Mouse (Mus musculus) heart, adult 8-10 months (tissue): ENCODE measurements at regions not wholly inside any gene's neighbourhood (a gene's known extent, or its start where the extent isn't known, plus 50 kb on each side); places are given as distances from the start of the nearest gene placed in this dataset.
A peak's percentile ranks its signal among the peaks of the same experiment; 100 is the strongest.

Experiments
- DNase-seq: peaks from one replicate; pipeline ENCODE4 v3.0.0; 2022; ENCODE audit warnings: low spot score

- no peak for DNase-seq
Measured at GRCm38 (mm10) chr3:105130228-105130627, 63.6 kb downstream of the 4930564D02Rik start.

- no peak for DNase-seq
Measured at GRCm38 (mm10) chr3:105131053-105131452, 64.4 kb downstream of the 4930564D02Rik start.

- DNase-seq, result no peak
Measured at GRCm38 (mm10) chr3:105133011-105133410, 66.4 kb downstream of the 4930564D02Rik start.

GRCm38 (mm10) chr3:105141170-105141971 lies 74.7 kb downstream of the 4930564D02Rik start:
- DNase-seq, result no peak

- DNase-seq, result peak; percentile 16
Measured at GRCm38 (mm10) chr3:105142631-105143030, 76.0 kb downstream of the 4930564D02Rik start.

DNA sequence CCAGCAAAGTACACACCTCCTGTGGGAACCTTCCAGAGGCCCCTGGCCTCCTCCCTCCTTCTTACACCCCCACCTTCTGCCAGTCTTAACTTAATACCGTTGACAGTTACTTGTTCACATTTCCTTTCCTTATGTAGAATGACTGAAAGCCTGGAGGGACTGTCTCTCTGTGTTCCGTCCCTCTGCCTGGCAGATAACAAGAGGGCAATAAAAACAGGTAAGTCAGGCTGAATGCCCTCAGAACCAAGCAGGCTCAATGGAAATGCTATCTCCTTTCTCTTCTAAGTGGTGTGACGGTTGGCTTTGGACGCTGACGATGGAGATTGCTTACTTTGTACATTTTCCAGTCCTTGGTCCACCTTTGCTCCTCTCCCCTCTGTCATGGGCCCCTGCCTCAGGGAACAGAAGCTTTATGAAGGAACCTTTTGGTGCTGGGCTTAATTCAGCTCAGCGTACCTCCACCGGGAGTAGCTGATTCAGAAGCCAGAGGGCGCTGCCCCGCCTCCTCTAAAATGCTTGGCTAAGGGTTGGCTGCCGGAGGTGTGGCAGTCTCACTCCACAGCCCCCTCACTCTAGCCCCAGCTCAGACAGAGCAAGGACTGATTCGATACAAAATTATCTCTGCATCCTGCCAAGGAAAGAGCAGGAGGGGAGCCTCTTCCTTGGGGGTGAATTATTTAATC lies 85.0 kb downstream of the 4930564D02Rik start:
- DNase-seq, result no peak

DNA sequence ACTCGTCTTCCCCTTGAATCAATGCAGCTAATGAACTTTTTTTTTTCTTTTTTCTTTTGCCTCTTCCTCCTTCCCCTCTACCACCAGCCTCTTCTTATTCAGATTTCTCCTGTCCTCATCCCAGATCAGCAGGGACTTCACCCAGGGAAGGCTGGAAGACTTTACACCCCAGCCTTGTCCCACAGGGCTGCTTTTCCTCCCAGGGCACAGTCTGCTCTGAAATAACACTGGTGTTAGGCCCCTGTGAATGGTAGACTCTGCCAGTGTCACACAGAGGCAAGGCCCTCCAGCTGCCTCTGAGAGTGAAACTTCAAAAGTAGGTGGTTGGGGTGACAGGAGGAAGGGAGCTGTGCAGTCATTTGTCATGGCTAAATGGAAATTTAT lies 85.5 kb downstream of the 4930564D02Rik start:
- no peak for DNase-seq

DNA sequence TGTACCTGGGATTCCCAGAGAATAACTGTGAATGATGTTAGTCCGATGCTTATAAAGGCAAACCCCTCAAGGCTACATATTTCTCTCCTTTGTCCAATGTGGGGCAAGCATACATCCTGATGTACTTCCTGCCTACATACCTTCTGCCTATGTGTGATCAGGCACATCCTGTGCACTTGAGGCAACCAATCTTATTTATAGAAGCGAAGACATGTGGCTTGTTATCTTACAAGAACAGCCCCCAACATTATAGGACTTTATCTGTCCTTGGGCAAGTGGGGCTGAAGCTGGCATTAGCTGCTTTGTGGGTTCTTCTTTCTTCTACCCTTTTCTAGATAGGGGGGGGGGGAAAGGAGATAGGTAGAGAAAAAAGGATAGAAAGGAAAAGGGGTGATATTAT lies 91.7 kb downstream of the 4930564D02Rik start:
- DNase-seq, result no peak

DNA sequence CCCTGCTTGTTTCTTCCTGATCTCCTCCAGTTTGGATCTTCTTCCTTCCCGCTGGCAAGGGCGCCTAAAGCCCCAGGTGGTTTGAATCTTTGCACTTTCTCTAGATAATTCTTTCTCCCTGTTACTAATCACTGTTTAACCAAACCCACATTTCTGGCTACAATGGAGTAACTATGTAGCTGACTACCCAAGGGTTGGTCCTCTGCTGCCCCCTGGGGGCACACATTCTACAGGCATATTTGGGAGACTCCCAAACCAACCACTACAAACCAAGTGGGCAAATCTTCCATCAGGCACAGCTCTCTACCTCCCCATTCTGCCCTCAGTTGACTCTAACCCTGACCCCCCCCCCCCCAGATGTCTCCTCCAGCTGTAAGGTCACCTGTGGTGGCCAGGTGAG lies 98.7 kb downstream of the 4930564D02Rik start:
- DNase-seq, result peak; percentile 54

GRCm38 (mm10) chr3:105169117-105169516 lies 102.5 kb downstream of the 4930564D02Rik start:
- no peak for DNase-seq

DNA sequence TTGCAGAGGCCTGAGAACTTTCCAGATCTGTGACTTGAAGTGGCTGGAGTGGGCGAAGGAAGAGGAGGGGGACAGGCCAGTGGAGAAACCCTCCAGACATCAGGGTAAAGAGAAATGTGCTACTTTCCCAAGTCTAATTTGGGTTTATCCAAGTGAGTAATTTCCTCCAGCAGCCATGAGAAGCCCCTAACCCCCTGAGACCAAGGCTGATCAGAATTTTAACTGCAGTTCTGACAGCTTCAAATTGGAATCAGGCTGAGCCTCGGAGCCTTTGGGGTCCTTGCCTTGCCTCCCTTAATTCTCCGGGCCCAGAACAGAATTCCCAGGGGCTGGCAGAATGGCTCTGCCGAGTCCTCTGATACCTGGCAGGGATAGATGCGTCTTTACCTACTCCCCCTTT lies 104.9 kb downstream of the 4930564D02Rik start:
- no peak for DNase-seq

GRCm38 (mm10) chr3:105172054-105172453 lies 105.4 kb downstream of the 4930564D02Rik start:
- DNase-seq, result no peak

DNA sequence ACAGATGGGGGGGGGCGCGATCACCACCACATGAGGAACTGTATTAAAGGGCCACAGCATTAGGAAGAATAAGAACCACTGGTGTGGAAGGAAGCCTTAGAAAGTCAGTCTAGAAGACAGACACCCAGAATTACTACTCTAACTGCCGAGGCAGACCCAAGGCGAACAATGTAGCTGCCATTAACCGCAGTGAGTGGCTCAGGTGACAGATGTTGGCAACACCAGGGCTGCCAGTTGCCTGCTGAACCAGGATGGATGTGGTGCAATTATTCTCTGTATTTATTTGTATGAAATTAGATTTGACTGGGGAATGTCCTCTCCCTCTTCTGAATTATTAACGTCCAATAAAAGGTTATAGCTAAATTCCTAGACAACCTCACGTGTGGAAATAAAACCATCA lies 124.7 kb downstream of the 4930564D02Rik start:
- no peak for DNase-seq

GRCm38 (mm10) chr3:105191830-105192229 lies 125.2 kb downstream of the 4930564D02Rik start:
- no peak for DNase-seq

DNA sequence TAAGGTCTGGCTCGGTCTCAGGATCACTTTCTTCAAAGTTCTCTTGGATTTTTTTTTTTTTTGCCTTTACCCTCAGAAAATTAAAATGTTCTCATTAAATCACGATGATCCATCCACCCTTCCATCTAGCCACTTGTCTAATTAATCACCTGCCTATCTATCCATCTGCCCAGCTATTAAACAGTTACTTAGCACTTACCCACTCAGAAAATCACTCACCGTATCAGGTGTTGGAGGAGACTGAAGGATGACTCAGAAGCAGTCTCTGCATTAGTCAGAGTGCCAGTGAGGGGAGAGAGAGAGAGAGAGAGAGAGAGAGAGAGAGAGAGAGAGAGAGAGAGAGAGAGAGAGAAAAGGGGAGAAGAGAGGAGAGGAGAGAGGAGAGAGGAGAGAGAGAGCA lies 134.1 kb downstream of the 4930564D02Rik start:
- no peak for DNase-seq

DNA sequence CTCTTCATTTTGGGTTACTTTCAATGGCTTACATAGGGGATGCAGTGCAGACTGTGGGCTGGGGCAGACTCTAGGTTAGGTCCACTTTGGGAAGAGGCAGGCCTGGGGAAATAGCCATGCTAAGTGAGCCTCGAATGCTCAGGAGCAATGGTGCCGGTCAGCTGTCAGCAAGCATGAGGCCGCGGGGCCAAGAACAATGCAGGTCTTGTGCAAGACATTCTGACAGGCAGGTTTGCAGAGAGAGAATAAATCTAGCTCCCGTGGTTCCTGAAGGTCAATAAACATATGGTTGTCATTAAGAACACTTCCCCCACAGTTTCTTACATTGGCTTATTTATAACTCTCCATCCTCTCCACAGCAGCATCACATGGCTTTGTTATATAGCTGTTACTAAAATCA lies 142.5 kb downstream of the 4930564D02Rik start:
- DNase-seq, result no peak

GRCm38 (mm10) chr3:105211023-105211422 lies 144.4 kb downstream of the 4930564D02Rik start:
- no peak for DNase-seq

GRCm38 (mm10) chr3:105211726-105212125 lies 145.1 kb downstream of the 4930564D02Rik start:
- no peak for DNase-seq

DNA sequence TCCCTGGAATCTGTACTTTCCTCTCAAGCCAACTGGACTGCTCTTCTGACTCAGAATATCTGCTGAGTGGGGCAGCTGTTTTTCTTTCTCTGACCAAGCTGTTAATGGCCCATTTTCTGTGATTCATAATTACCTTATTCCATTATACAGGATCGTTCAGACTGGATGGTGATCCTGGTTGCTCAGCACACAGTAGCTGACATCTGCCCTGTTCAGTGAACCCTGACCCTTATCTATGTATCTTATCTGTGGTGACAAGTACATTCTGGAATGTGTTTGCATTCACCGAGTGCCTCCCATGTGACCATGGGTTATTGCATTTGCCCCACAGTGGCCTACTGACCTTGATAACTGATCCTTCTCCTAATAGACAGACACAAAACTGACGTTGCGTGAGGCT lies 148.2 kb downstream of the 4930564D02Rik start:
- DNase-seq, result no peak

DNA sequence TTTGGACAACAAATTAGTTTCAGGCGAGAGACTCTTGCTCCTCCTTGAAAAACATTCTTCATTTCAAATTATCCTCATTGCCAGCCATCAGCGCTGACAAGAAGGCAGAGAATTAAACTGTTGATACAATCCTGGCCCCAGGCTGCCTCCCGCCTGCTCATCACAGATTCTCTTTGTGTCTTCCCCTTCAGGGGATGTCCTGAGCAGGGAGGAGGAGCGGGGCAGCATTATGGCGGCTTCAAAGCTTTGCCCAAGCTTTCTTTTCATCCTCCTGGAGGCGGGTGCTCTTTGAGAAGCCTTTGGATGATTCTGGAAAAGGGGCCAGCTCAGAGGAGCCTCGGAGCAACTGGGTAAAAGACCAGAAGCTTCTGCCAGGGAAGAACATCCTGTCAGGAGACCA lies 149.1 kb downstream of the 4930564D02Rik start:
- DNase-seq, result no peak

GRCm38 (mm10) chr3:105219630-105220029 lies 153.0 kb downstream of the 4930564D02Rik start:
- DNase-seq, result no peak

DNA sequence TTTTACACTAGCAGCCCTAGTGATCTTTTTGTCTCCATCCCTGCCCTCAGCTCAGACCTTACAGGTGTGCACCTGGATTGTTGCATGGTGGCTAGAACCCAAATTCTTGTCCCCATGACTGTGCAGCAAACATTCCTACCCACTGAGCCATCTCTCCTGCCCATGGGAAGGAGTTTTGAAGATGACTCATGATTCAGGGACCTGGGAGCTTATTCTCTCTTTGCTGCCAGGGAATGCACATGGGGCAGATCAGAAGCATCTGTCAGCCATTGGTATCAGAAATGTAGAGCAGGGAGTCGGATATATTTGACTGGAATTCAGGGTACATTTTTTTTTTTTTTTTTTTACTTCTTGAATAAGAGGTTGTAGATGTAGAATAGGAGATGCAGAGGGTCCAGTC lies 154.0 kb downstream of the 4930564D02Rik start:
- no peak for DNase-seq

GRCm38 (mm10) chr3:105222925-105223324 lies 156.3 kb downstream of the 4930564D02Rik start:
- DNase-seq, result no peak
